Mouse (Mus musculus) midbrain, embryonic 11.5 days (tissue): ENCODE data around the gene Vdr. TPM values are rescaled to one million over a fixed set of nuclear protein-coding genes. Genes with fewer than 3 reads are reported as not detected.

Source experiments
- ATAC-seq: fragments of 200-750 bp; cut with Nextera tagmentation; 2 replicates; pipeline ENCODE4 v1.8.0; 2017; ENCODE audit warnings: moderate TSS enrichment, moderate library complexity; ENCODE audit not compliant: low FRiP score
- DNase-seq: peaks from one replicate; pipeline ENCODE4 v3.0.0; 2015; ENCODE audit warnings: low spot score; ENCODE audit errors: missing footprints
- H3K27ac ChIP-seq: fragments of 300-500 bp; sonication (generic); 2 replicates; pipeline ENCODE4 v1.5.1; 2014; ENCODE audit warnings: low read depth, low read length
- H3K27me3 ChIP-seq: fragments of 300-500 bp; sonication (generic); 2 replicates; pipeline ENCODE4 v1.6.1; 2014; ENCODE audit warnings: mild to moderate bottlenecking, low read length, moderate library complexity, mixed read lengths; ENCODE audit not compliant: control insufficient read depth, insufficient read depth
- H3K36me3 ChIP-seq: fragments of 300-500 bp; sonication (generic); 2 replicates; pipeline ENCODE4 v1.6.1; 2014; ENCODE audit warnings: mild to moderate bottlenecking, low read length, moderate library complexity, mixed read lengths; ENCODE audit not compliant: control insufficient read depth, insufficient read depth
- H3K4me1 ChIP-seq: fragments of 300-500 bp; sonication (generic); 2 replicates; pipeline ENCODE4 v1.6.1; 2014; ENCODE audit warnings: low read length; ENCODE audit not compliant: control insufficient read depth, insufficient read depth
- H3K4me2 ChIP-seq: fragments of 300-500 bp; sonication (generic); 2 replicates; pipeline ENCODE4 v1.6.1; 2014; ENCODE audit warnings: mild to moderate bottlenecking, moderate library complexity
- H3K4me3 ChIP-seq: fragments of 300-500 bp; sonication (generic); 2 replicates; pipeline ENCODE4 v1.5.1; 2014; ENCODE audit warnings: low read depth, low read length
- H3K9ac ChIP-seq: fragments of 300-500 bp; sonication (generic); 2 replicates; pipeline ENCODE4 v1.6.1; 2014; ENCODE audit warnings: low read length
- H3K9me3 ChIP-seq: fragments of 300-500 bp; sonication (generic); 2 replicates; pipeline ENCODE4 v1.6.1; 2016; ENCODE audit warnings: low read length; ENCODE audit not compliant: control insufficient read depth
- WGBS: fragments of 180-500 bp; shearing (Covaris S2); extraction: QIAGEN DNeasy Blood & Tissue Kit; methylation state at CpG from one replicate; pipeline ENCODE4 v1.1.7; 2014; 5-methylcytosine and 5-hydroxymethylcytosine counted together
- polyA plus RNA-seq: library from polyadenylated mRNA; unstranded; fragments of >200 nt; fragmentation: Nextera tagmentation; extraction: Ambion mirVana; gene quantifications from 2 replicates; pipeline ENCODE4 v1.2.1, GENCODE M21; 2014

The Vdr gene
- 0.10 and 0.38 TPM in 2 replicates for polyA plus RNA-seq

- H3K27ac ChIP-seq = no peak within 1 kb of the TSS
- no peaks in the 10 kb centered on the region for H3K9me3 ChIP-seq
- H3K4me1 ChIP-seq = peaks cover 20% of the 10 kb centered on the region
- no peak for DNase-seq
- peaks cover 21% of the 10 kb centered on the region for H3K27me3 ChIP-seq
- no peaks in the 10 kb centered on the region for H3K36me3 ChIP-seq
- 96% methylated on average over 2 of the region's 2 CpGs for WGBS
- H3K4me3 ChIP-seq = no peak within 1 kb of the TSS
- no peak within 1 kb of the TSS for H3K4me2 ChIP-seq
- H3K9ac ChIP-seq = no peak within 1 kb of the TSS
- no peak for ATAC-seq
Observed at GRCm38 (mm10) chr15:97910530-97910929, at the start of gene Vdr. Vdr (minus strand) TSS chr15:97910630.

GRCm38 (mm10) chr15:97956416-97956815, 46.0 kb upstream of the Vdr start:
- no peak overlapping the region for H3K9ac ChIP-seq
- peaks cover 6% of the 10 kb centered on the region for H3K4me1 ChIP-seq
- no peaks in the 10 kb centered on the region for H3K27me3 ChIP-seq
- WGBS = 80% methylated on average over 11 of the region's 11 CpGs
- H3K36me3 ChIP-seq = no peaks in the 10 kb centered on the region
- H3K4me2 ChIP-seq = no peak overlapping the region
- DNase-seq (peak; percentile 37), ATAC-seq (no peak)
- no peak overlapping the region for H3K4me3 ChIP-seq
- no peak overlapping the region for H3K27ac ChIP-seq
- H3K9me3 ChIP-seq = no peaks in the 10 kb centered on the region

DNA sequence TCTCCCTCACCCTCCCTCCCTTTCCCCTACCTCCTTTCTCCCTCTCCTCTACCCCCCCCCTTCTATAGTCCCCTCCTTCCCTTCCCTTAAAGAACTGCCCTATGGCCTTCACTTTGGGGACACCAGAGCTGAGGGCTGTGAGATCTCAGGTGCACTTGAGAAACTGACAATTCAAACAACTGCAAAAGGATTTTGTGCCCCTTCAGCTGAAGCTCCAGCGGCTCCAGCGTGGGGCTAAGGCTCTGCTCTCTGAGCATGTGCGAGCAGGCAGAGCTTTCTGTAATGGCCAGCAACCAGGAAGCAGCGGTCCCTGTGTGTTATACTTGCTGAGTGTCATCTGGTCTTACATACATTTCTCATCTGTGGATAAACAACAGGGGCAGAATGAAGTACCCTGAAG, 45.3 kb upstream of the Vdr start:
- 29% methylated on average over 4 of the region's 4 CpGs for WGBS
- no peak overlapping the region for H3K27ac ChIP-seq
- no peaks in the 10 kb centered on the region for H3K36me3 ChIP-seq
- no peak overlapping the region for H3K9ac ChIP-seq
- H3K4me1 ChIP-seq = peaks cover 6% of the 10 kb centered on the region
- H3K9me3 ChIP-seq = no peaks in the 10 kb centered on the region
- no peak overlapping the region for H3K4me2 ChIP-seq
- no peaks in the 10 kb centered on the region for H3K27me3 ChIP-seq
- ATAC-seq = no peak
- no peak overlapping the region for H3K4me3 ChIP-seq
- peak; percentile 76 for DNase-seq

GRCm38 (mm10) chr15:97955286-97955685, 44.9 kb upstream of the Vdr start:
- H3K27ac ChIP-seq = no peak overlapping the region
- H3K9me3 ChIP-seq = no peaks in the 10 kb centered on the region
- DNase-seq = no peak

GRCm38 (mm10) chr15:97954671-97955070, 44.2 kb upstream of the Vdr start:
- ATAC-seq (no peak), DNase-seq (no peak)
- H3K27ac ChIP-seq = no peak overlapping the region
- H3K4me1 ChIP-seq = peaks cover 6% of the 10 kb centered on the region
- WGBS = 80% methylated on average over 8 of the region's 8 CpGs
- no peaks in the 10 kb centered on the region for H3K27me3 ChIP-seq
- no peaks in the 10 kb centered on the region for H3K36me3 ChIP-seq
- no peak overlapping the region for H3K4me3 ChIP-seq
- no peaks in the 10 kb centered on the region for H3K9me3 ChIP-seq
- no peak overlapping the region for H3K4me2 ChIP-seq
- no peak overlapping the region for H3K9ac ChIP-seq

More at GRCm38 (mm10) chr15:97955286-97955685, 44.9 kb upstream of the Vdr start:
- 72% methylated on average over 1 of the region's 1 CpGs for WGBS
- 0 out of 2 replicates have a peak, but pooled peaks have one; percentile 16 for ATAC-seq
- H3K4me3 ChIP-seq = no peak overlapping the region
- H3K27me3 ChIP-seq = no peaks in the 10 kb centered on the region
- no peaks in the 10 kb centered on the region for H3K36me3 ChIP-seq
- no peak overlapping the region for H3K4me2 ChIP-seq
- H3K4me1 ChIP-seq = peaks cover 6% of the 10 kb centered on the region
- H3K9ac ChIP-seq = peak overlapping the region; percentile 33; the same call in 1 of the 2 replicates

GRCm38 (mm10) chr15:97952889-97953189, 42.4 kb upstream of the Vdr start:
- H3K36me3 ChIP-seq = no peaks in the 10 kb centered on the region
- H3K4me2 ChIP-seq = no peak overlapping the region
- H3K4me1 ChIP-seq = peaks cover 10% of the 10 kb centered on the region
- H3K27ac ChIP-seq = no peak overlapping the region
- no peak for DNase-seq
- no peaks in the 10 kb centered on the region for H3K27me3 ChIP-seq
- ATAC-seq = peak; percentile 47; the same call in 1 of the 2 replicates
- H3K9ac ChIP-seq = no peak overlapping the region
- no peak overlapping the region for H3K4me3 ChIP-seq
- H3K9me3 ChIP-seq = no peaks in the 10 kb centered on the region
- WGBS = 74% methylated on average over 4 of the region's 4 CpGs

- Histone ChIP-seq H3K4me3 (no peak overlapping the region), H3K36me3 (no peaks in the 10 kb centered on the region), H3K4me2 (no peak overlapping the region), H3K9ac (no peak overlapping the region), H3K27ac (no peak overlapping the region), H3K27me3 (no peaks in the 10 kb centered on the region), H3K4me1 (peaks cover 10% of the 10 kb centered on the region), H3K9me3 (no peaks in the 10 kb centered on the region)
- ATAC-seq (peak; percentile 72), DNase-seq (peak; percentile 97)
- WGBS = 13% methylated on average over 16 of the region's 16 CpGs
Observed at GRCm38 (mm10) chr15:97952137-97952888, 41.9 kb upstream of the Vdr start.

DNA sequence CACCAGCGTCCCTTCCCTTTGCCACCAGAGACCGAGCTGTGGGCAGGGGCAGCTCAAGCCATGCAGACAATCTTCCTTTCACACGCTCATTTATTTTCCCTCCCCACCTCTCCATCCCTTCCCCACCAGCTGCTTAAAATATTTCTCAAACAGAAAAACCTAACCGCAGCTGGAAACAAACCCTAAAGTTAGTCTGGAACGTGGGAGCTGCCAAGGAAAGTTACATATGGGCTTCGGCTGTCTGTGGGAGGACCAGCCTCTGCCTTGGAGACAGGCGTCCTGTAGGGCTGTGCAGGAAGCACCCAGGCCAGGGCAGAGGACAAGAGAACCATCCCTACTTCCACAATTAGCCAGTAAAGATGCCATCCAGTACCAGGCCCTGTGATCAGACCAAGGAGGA, 39.8 kb upstream of the Vdr start:
- 85% methylated on average over 7 of the region's 7 CpGs for WGBS
- Histone ChIP-seq H3K9me3 (no peaks in the 10 kb centered on the region), H3K27ac (no peak overlapping the region), H3K4me1 (peaks cover 8% of the 10 kb centered on the region), H3K36me3 (no peaks in the 10 kb centered on the region), H3K4me2 (no peak overlapping the region), H3K4me3 (no peak overlapping the region), H3K27me3 (no peaks in the 10 kb centered on the region), H3K9ac (no peak overlapping the region)
- ATAC-seq (no peak), DNase-seq (no peak)

- H3K4me1 ChIP-seq = peaks cover 6% of the 10 kb centered on the region
- no peak overlapping the region for H3K4me3 ChIP-seq
- ATAC-seq = no peak
- no peak for DNase-seq
- H3K27ac ChIP-seq = no peak overlapping the region
- H3K4me2 ChIP-seq = no peak overlapping the region
- 72% methylated on average over 3 of the region's 3 CpGs for WGBS
- no peaks in the 10 kb centered on the region for H3K9me3 ChIP-seq
- no peak overlapping the region for H3K9ac ChIP-seq
- H3K36me3 ChIP-seq = no peaks in the 10 kb centered on the region
- H3K27me3 ChIP-seq = no peaks in the 10 kb centered on the region
Observed at GRCm38 (mm10) chr15:97949706-97950105, 39.3 kb upstream of the Vdr start.
